Mouse (Mus musculus): ENCODE data around the gene Phf21a. TPM values are rescaled to one million over a fixed set of nuclear protein-coding genes. Genes with fewer than 3 reads are reported as not detected.

The Phf21a gene
- polyA plus RNA-seq, 1 experiment from 2014 or later: 30.3 TPM

- H3K4me3 ChIP-seq: no peak overlapping the region
- WGBS: 71% methylated on average over 5 of the region's 5 CpGs
- DNase-seq (ENCODE audit: low spot score): no peak
Observed at GRCm38 (mm10) chr2:92301849-92302607, 209.1 kb downstream of the Phf21a start.

DNA sequence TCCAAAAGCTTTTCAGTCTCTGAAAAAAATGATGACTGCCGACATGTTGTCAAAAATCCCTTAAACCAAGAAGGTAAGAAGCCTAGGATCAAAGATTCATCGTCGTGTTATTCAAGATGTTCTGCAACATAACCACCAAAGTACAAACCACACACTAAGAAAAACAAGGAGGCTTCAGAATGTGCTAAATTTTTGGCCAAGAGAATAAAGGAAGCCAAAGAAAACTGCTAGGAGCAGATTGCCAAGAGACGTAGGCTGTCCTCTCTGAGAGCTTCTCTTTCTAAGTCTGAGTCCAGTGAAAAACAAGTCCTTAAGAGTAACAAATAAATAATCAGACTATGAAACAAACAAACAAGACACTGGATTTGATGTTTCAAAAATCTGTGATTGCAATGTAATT lies 219.6 kb downstream of the Phf21a start:
- peaks cover 11% of the 10 kb centered on the region; the same call in 1 of the 2 replicates for H3K36me3 ChIP-seq
- H3K4me3 ChIP-seq: no peak overlapping the region
- no peak for DNase-seq (ENCODE audit: low spot score)
- 89% methylated on average over 4 of the region's 4 CpGs for WGBS
- no peak overlapping the region for H3K27ac ChIP-seq
- H3K9me3 ChIP-seq: no peaks in the 10 kb centered on the region
- H3K27me3 ChIP-seq (ENCODE audit: insufficient read depth, poor library complexity, severe bottlenecking): no peaks in the 10 kb centered on the region
- H3K4me1 ChIP-seq: no peaks in the 10 kb centered on the region

More at GRCm38 (mm10) chr2:92301849-92302607, 209.1 kb downstream of the Phf21a start:
- H3K9me3 ChIP-seq: no peaks in the 10 kb centered on the region
- no peak overlapping the region for H3K27ac ChIP-seq
- H3K4me1 ChIP-seq: no peaks in the 10 kb centered on the region
- no peaks in the 10 kb centered on the region for H3K27me3 ChIP-seq (ENCODE audit: insufficient read depth, poor library complexity, severe bottlenecking)
- no peaks in the 10 kb centered on the region for H3K36me3 ChIP-seq

- 86% methylated on average over 1 of the region's 1 CpGs for WGBS
- Histone ChIP-seq H3K27ac (no peak overlapping the region), H3K4me1 (no peaks in the 10 kb centered on the region), H3K36me3 (peaks cover 9% of the 10 kb centered on the region; the same call in 1 of the 2 replicates), H3K27me3 (ENCODE audit: insufficient read depth, poor library complexity, severe bottlenecking) (no peaks in the 10 kb centered on the region), H3K9me3 (no peaks in the 10 kb centered on the region), H3K4me3 (no peak overlapping the region)
- DNase-seq (ENCODE audit: low spot score): no peak
Observed at GRCm38 (mm10) chr2:92314031-92314430, 221.1 kb downstream of the Phf21a start.

DNA sequence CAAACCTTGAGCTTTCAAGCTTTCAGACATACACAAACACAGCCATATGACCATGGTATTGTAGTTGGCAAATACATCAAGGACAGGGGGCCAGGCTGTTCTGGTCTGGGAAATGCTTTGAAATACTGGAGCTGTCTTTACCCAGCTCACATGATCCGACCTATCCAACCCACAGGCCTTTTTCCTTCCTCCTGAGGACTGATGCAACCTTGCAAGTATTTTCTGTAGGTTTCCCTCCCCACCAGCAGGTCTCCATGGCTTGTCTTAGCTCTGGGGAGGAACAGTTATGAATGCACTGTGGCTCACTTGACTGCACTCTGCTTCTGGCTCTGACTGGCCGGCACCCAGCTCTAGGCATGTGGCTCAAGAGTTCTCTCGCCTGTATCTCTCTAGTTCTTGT lies 223.7 kb downstream of the Phf21a start:
- Histone ChIP-seq H3K4me3 (no peak overlapping the region), H3K27ac (no peak overlapping the region), H3K9me3 (no peaks in the 10 kb centered on the region), H3K27me3 (ENCODE audit: insufficient read depth, poor library complexity, severe bottlenecking) (no peaks in the 10 kb centered on the region), H3K4me1 (no peaks in the 10 kb centered on the region), H3K36me3 (peaks cover 4% of the 10 kb centered on the region)
- 71% methylated on average over 3 of the region's 3 CpGs for WGBS
- no peak for DNase-seq (ENCODE audit: low spot score)

DNA sequence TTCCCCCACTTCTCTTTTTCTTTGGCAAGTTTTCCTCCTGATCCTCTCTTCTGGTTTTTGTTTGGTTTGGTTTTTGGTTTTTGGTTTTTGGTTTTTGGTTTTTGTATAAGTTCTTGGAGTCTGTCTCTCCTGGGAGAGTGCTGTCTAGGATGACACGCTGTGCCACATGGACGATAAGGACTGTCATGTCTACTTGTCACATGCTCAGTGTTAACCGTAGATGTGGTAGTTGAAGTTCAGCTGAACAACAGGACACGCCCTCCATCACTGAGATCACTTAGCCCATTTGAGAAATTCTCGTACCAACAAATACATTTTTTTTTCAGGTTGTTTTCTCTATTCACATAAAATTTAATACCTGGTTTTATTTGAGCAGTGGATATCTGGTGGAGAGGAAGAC lies 224.3 kb downstream of the Phf21a start:
- H3K36me3 ChIP-seq: peaks cover 10% of the 10 kb centered on the region

GRCm38 (mm10) chr2:92322669-92323068 lies 229.8 kb downstream of the Phf21a start:
- Histone ChIP-seq H3K36me3 (peaks cover 41% of the 10 kb centered on the region), H3K4me1 (no peaks in the 10 kb centered on the region), H3K9me3 (no peaks in the 10 kb centered on the region), H3K27ac (no peak overlapping the region), H3K4me3 (no peak overlapping the region), H3K27me3 (ENCODE audit: insufficient read depth, poor library complexity, severe bottlenecking) (no peaks in the 10 kb centered on the region)
- 78% methylated on average over 2 of the region's 2 CpGs for WGBS
- peak; percentile 36 for DNase-seq (ENCODE audit: low spot score)

More for the DNA sequence above, 224.3 kb downstream of the Phf21a start:
- no peaks in the 10 kb centered on the region for H3K9me3 ChIP-seq
- no peaks in the 10 kb centered on the region for H3K4me1 ChIP-seq
- 75% methylated on average over 5 of the region's 5 CpGs for WGBS
- no peak for DNase-seq (ENCODE audit: low spot score)
- no peak overlapping the region for H3K4me3 ChIP-seq
- H3K27ac ChIP-seq: no peak overlapping the region
- H3K27me3 ChIP-seq (ENCODE audit: insufficient read depth, poor library complexity, severe bottlenecking): no peaks in the 10 kb centered on the region

- Histone ChIP-seq H3K4me1 (no peaks in the 10 kb centered on the region), H3K4me3 (no peak overlapping the region), H3K27ac (no peak overlapping the region), H3K9me3 (no peaks in the 10 kb centered on the region), H3K27me3 (ENCODE audit: insufficient read depth, poor library complexity, severe bottlenecking) (no peaks in the 10 kb centered on the region), H3K36me3 (peaks cover 55% of the 10 kb centered on the region)
- peak; percentile 53 for DNase-seq (ENCODE audit: low spot score)
- 92% methylated on average over 7 of the region's 7 CpGs for WGBS
Observed at GRCm38 (mm10) chr2:92325676-92326075, 232.8 kb downstream of the Phf21a start.

- Histone ChIP-seq H3K9me3 (no peaks in the 10 kb centered on the region), H3K36me3 (peaks cover 61% of the 10 kb centered on the region), H3K27ac (no peak overlapping the region), H3K4me1 (no peaks in the 10 kb centered on the region), H3K4me3 (no peak overlapping the region), H3K27me3 (ENCODE audit: insufficient read depth, poor library complexity, severe bottlenecking) (no peaks in the 10 kb centered on the region)
- DNase-seq (ENCODE audit: low spot score): peak; percentile 63
- 55% methylated on average over 1 of the region's 1 CpGs for WGBS
Observed at GRCm38 (mm10) chr2:92326221-92326620, 233.3 kb downstream of the Phf21a start.

GRCm38 (mm10) chr2:92327601-92328000 lies 234.7 kb downstream of the Phf21a start:
- Histone ChIP-seq H3K4me3 (no peak overlapping the region), H3K36me3 (peaks cover 61% of the 10 kb centered on the region), H3K4me1 (no peaks in the 10 kb centered on the region), H3K27me3 (ENCODE audit: insufficient read depth, poor library complexity, severe bottlenecking) (no peaks in the 10 kb centered on the region), H3K27ac (no peak overlapping the region), H3K9me3 (no peaks in the 10 kb centered on the region)
- WGBS: 85% methylated on average over 4 of the region's 4 CpGs
- DNase-seq (ENCODE audit: low spot score): peak; percentile 59

DNA sequence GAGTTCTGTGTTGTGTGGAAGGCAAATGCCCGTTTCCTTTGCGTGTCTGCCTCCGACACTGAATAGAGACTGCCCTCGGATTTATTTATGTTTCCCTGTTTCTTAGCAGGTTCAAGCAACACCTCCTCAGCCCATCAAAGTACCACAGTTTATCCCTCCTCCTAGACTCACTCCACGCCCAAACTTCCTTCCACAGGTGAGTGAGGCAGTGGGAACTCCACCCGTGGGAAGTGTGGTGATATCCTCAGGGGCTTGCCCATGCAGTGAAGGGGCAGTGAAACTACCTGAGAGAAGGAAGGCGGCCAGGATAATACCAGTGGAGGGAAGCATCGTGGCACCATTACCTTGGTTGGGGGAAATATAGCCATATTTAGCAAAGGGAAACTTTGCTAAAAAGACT lies 235.3 kb downstream of the Phf21a start:
- peaks cover 60% of the 10 kb centered on the region for H3K36me3 ChIP-seq
- WGBS: 87% methylated on average over 8 of the region's 8 CpGs
- H3K4me1 ChIP-seq: no peaks in the 10 kb centered on the region
- no peaks in the 10 kb centered on the region for H3K27me3 ChIP-seq (ENCODE audit: insufficient read depth, poor library complexity, severe bottlenecking)
- no peak overlapping the region for H3K4me3 ChIP-seq
- no peak overlapping the region for H3K27ac ChIP-seq
- peak; percentile 68 for DNase-seq (ENCODE audit: low spot score)
- H3K9me3 ChIP-seq: no peaks in the 10 kb centered on the region

DNA sequence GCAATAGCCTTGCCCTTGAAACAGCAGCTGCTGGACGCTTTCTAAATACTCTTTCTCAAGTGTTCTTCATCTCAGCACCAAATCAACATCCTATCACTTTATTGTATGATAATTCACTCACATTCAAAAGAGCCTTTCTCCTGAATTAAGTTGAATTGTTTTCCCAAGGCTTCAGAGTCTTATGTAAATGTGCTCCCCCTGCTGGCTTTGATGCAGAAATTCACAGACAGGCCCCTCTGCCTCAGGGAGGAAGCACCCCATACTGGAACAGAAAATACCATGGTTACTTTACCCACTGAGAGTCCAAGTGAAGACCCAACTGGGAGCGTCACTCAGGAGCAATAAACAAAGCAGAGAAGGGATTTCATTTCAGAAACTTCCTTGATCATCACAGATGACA lies 237.9 kb downstream of the Phf21a start:
- no peaks in the 10 kb centered on the region for H3K4me1 ChIP-seq
- H3K4me3 ChIP-seq: no peak overlapping the region
- peaks cover 71% of the 10 kb centered on the region for H3K36me3 ChIP-seq
- H3K9me3 ChIP-seq: no peaks in the 10 kb centered on the region
- WGBS: 45% methylated on average over 2 of the region's 2 CpGs
- H3K27ac ChIP-seq: no peak overlapping the region
- no peak for DNase-seq (ENCODE audit: low spot score)
- no peaks in the 10 kb centered on the region for H3K27me3 ChIP-seq (ENCODE audit: insufficient read depth, poor library complexity, severe bottlenecking)

GRCm38 (mm10) chr2:92331410-92331809 lies 238.5 kb downstream of the Phf21a start:
- H3K4me1 ChIP-seq: no peaks in the 10 kb centered on the region
- DNase-seq (ENCODE audit: low spot score): no peak
- H3K4me3 ChIP-seq: no peak overlapping the region
- H3K27ac ChIP-seq: no peak overlapping the region
- no peaks in the 10 kb centered on the region for H3K27me3 ChIP-seq (ENCODE audit: insufficient read depth, poor library complexity, severe bottlenecking)
- H3K9me3 ChIP-seq: no peaks in the 10 kb centered on the region
- WGBS: 80% methylated on average over 2 of the region's 2 CpGs
- H3K36me3 ChIP-seq: peaks cover 70% of the 10 kb centered on the region

DNA sequence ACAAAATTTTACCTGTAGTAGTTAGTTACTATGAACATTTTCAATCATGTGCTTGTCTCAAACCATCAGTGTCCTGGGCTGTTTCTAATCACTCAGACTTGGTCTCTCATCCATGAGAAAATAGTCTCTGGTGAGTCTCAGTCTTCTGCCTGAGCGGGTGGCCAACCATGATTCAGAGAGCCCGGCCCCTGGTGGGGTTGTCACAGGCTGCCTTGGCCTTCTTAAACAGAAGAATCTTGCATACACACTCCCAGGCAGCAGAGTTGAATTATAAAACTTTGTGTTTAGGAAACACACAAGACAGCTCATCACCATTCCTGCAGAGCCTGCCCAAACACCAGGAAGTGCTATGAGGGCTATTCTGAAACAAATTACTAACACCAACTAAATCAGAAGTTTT lies 239.0 kb downstream of the Phf21a start:
- H3K9me3 ChIP-seq: no peaks in the 10 kb centered on the region
- peaks cover 68% of the 10 kb centered on the region for H3K36me3 ChIP-seq
- H3K4me1 ChIP-seq: no peaks in the 10 kb centered on the region
- 94% methylated on average over 2 of the region's 2 CpGs for WGBS
- no peak for DNase-seq (ENCODE audit: low spot score)
- no peaks in the 10 kb centered on the region for H3K27me3 ChIP-seq (ENCODE audit: insufficient read depth, poor library complexity, severe bottlenecking)
- no peak overlapping the region for H3K27ac ChIP-seq
- no peak overlapping the region for H3K4me3 ChIP-seq

GRCm38 (mm10) chr2:92342418-92342817 lies 249.5 kb downstream of the Phf21a start:
- Histone ChIP-seq H3K27ac (no peak overlapping the region), H3K36me3 (peaks cover 37% of the 10 kb centered on the region), H3K9me3 (no peaks in the 10 kb centered on the region), H3K27me3 (ENCODE audit: insufficient read depth, poor library complexity, severe bottlenecking) (no peaks in the 10 kb centered on the region), H3K4me3 (no peak overlapping the region), H3K4me1 (peaks cover 3% of the 10 kb centered on the region; the same call in 1 of the 2 replicates)
- no peak for DNase-seq (ENCODE audit: low spot score)

Measured in heart, embryonic 10.5 days (tissue).